ENCODE assay signal across 8 mouse cellular contexts in the genomic region with DNA sequence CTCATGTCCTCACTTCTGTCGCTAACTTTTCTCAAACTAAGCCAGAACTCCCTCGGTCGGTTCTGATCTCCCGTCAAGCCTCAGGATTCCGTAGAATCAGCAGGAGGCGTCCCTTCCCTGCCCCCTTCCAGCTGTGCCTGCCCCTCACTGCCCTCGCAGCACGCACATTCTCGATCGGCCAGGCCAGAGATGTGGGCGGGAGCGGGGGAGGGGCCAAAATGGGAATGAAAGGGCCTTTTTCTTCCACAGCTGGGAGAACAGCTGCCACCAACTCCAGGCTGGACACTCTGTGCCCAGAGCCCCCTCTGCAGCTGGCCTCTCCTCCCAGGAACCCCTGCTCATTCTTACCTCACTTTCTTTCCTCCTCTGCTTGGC. TPM values are rescaled to one million over a fixed set of nuclear protein-coding genes. Genes with fewer than 3 reads are reported as not detected.
DNase-seq lines count a peak whose midpoint lies in the region; ATAC-seq and TF ChIP-seq lines count a peak whose summit lies in the region.

No protein-coding gene starts in this region.

- H3K9ac ChIP-seq in hindbrain, embryonic 15.5 days, result peak overlapping the region; percentile 31

- H3K27me3 ChIP-seq in Patski, result no peaks in the 10 kb centered on the region
- H3K27me3 ChIP-seq in hindbrain, embryonic 15.5 days, result peaks cover 19% of the 10 kb centered on the region

- CTCF ChIA-PET in Patski (lab: Charles Lee), result interaction anchor here (1.3 to 1.4 kb wide), 2 partner anchors 14 to 21 kb away, joined by 3 read pairs; no protein-coding TSS in a partner anchor

- H3K9me3 ChIP-seq in hindbrain, embryonic 15.5 days, result no peaks in the 10 kb centered on the region

- no peak for TF ChIP-seq CTCF in Patski (IDR thresholded peaks at IDR 0.05)

- H3K4me1 ChIP-seq in hindbrain, embryonic 15.5 days (replicated peaks), result peaks cover 42% of the 10 kb centered on the region

- peak overlapping the region; percentile 89 for H3K27ac ChIP-seq in hindbrain, embryonic 15.5 days (replicated peaks)

- H3K4me2 ChIP-seq in hindbrain, embryonic 15.5 days, result peak overlapping the region; percentile 52

- in situ Hi-C loops in Patski (cut with MboI; ENCODE audit: low pct_unique_long_range_greater_than_20kb), result no loop called here

- POLR2A ChIA-PET in Patski (lab: Charles Lee), result interaction anchor here (0.5 to 2.0 kb wide), 7 partner anchors 11 to 23 kb away, joined by 4 to 11 read pairs (median 6); a partner anchor contains a TSS

- 1% methylated on average over 12 of the region's 12 CpGs for WGBS in hindbrain, embryonic 15.5 days

- no peaks in the 10 kb centered on the region for H3K36me3 ChIP-seq in hindbrain, embryonic 15.5 days

- peak; percentile 66 for ATAC-seq in Patski
- peak; percentile 36 for ATAC-seq in common myeloid progenitor, adult 5-6 weeks (replicated peaks; ENCODE audit: low read depth, poor library complexity, severe bottlenecking)
- ATAC-seq in hindbrain, embryonic 15.5 days (ENCODE audit: low FRiP score, low read depth), result peak; percentile 6; the same call in 1 of the 2 replicates
- ATAC-seq in megakaryocyte-erythroid progenitor cell, adult 5-6 weeks (replicated peaks; ENCODE audit: low FRiP score, low TSS enrichment, poor library complexity, severe bottlenecking), result no peak

- H3K4me3 ChIP-seq in hindbrain, embryonic 15.5 days, result peak overlapping the region; percentile 34

- DNase-seq in Patski (ENCODE audit: low read depth, low spot score), result no peak
- DNase-seq in gastrocnemius, adult 8-10 months (ENCODE audit: low spot score in 2 of 2), result peak; percentile 87 to 89
- peak; percentile 58 to 60 for DNase-seq in left cerebral cortex, adult 18-20 months (ENCODE audit: low spot score in 2 of 2)
- peak; percentile 88 for DNase-seq in lung, postnatal 25 days (ENCODE audit: low spot score)
- peak; percentile 81 to 82 for DNase-seq in right cerebral cortex, postnatal 10 days (ENCODE audit: low spot score in 2 of 2)

RNA-seq across cellular contexts. Expression of a gene that starts 2.3 kb away (rescaled TPM):
- polyA plus RNA-seq in Patski (2021), result 16.3 TPM
- 0.96 and 3.9 TPM in 2 replicates for total RNA-seq in common myeloid progenitor, adult 5-6 weeks (2017)
- total RNA-seq in gastrocnemius, adult 8-10 months (2022), result 10 to 100 TPM in 3 of 4 experiments, 1 to 10 TPM in 1; 9.0 to 12.2 (median 10.9) TPM
- 14.9 and 17.8 TPM in 2 replicates for polyA plus RNA-seq in hindbrain, embryonic 15.5 days (2015; fragmentation: Nextera tagmentation; extraction: Ambion mirVana)
- total RNA-seq in left cerebral cortex, adult 18-20 months (2021), result 10 to 100 TPM; 88.3 to 88.8 TPM
- total RNA-seq in megakaryocyte-erythroid progenitor cell, adult 5-6 weeks (2014; fragmentation: Nextera tagmentation), result 0.49 TPM in 1 of 2 replicates, not detected in the other
- 0.42 TPM in 1 of 2 replicates, not detected in the other for total RNA-seq in megakaryocyte-erythroid progenitor cell, adult 5-6 weeks (2017)

RNA-seq across cellular contexts. Expression of a gene that starts 12.3 kb away (rescaled TPM):
- polyA plus RNA-seq in Patski (2021), result 46.4 TPM
- 40.2 and 58.8 TPM in 2 replicates for total RNA-seq in common myeloid progenitor, adult 5-6 weeks (2017)
- total RNA-seq in gastrocnemius, adult 8-10 months (2022), result 10 to 100 TPM; 14.3 to 18.2 (median 16.2) TPM
- 13.8 and 16.3 TPM in 2 replicates for polyA plus RNA-seq in hindbrain, embryonic 15.5 days (2015; fragmentation: Nextera tagmentation; extraction: Ambion mirVana)
- 10 to 100 TPM; 23.1 to 26.3 TPM for total RNA-seq in left cerebral cortex, adult 18-20 months (2021)
- 11.2 and 20.1 TPM in 2 replicates for total RNA-seq in megakaryocyte-erythroid progenitor cell, adult 5-6 weeks (2014; fragmentation: Nextera tagmentation)
- total RNA-seq in megakaryocyte-erythroid progenitor cell, adult 5-6 weeks (2017), result 28.8 and 32.8 TPM in 2 replicates

RNA-seq across cellular contexts. Expression of a gene that starts 16.2 kb away (rescaled TPM):
- polyA plus RNA-seq in Patski (2021), result 95.1 TPM
- total RNA-seq in common myeloid progenitor, adult 5-6 weeks (2017), result 70.1 and 85.3 TPM in 2 replicates
- 10 to 100 TPM; 39.1 to 50.7 (median 45.1) TPM for total RNA-seq in gastrocnemius, adult 8-10 months (2022)
- 155 and 161 TPM in 2 replicates for polyA plus RNA-seq in hindbrain, embryonic 15.5 days (2015; fragmentation: Nextera tagmentation; extraction: Ambion mirVana)
- total RNA-seq in left cerebral cortex, adult 18-20 months (2021), result 10 to 100 TPM; 37.2 to 40.2 TPM
- total RNA-seq in megakaryocyte-erythroid progenitor cell, adult 5-6 weeks (2014; fragmentation: Nextera tagmentation), result 29.1 and 56.6 TPM in 2 replicates
- 61.5 and 75.1 TPM in 2 replicates for total RNA-seq in megakaryocyte-erythroid progenitor cell, adult 5-6 weeks (2017)

RNA-seq across cellular contexts. Expression of a gene that starts 18.6 kb away (rescaled TPM):
- polyA plus RNA-seq in Patski (2021), result 18.9 TPM
- total RNA-seq in common myeloid progenitor, adult 5-6 weeks (2017), result not detected in 2 replicates
- 1 to 10 TPM in 3 of 4 experiments, under 1 TPM in 1; 0.87 to 2.3 (median 1.1) TPM for total RNA-seq in gastrocnemius, adult 8-10 months (2022)
- polyA plus RNA-seq in hindbrain, embryonic 15.5 days (2015; fragmentation: Nextera tagmentation; extraction: Ambion mirVana), result 17.8 and 19.3 TPM in 2 replicates
- total RNA-seq in left cerebral cortex, adult 18-20 months (2021), result 10 to 100 TPM; 33.0 to 33.3 TPM
- total RNA-seq in megakaryocyte-erythroid progenitor cell, adult 5-6 weeks (2014; fragmentation: Nextera tagmentation), result 4.5 TPM in 1 of 2 replicates, not detected in the other
- total RNA-seq in megakaryocyte-erythroid progenitor cell, adult 5-6 weeks (2017), result not detected in 2 replicates

RNA-seq across cellular contexts. Expression of a gene that starts 18.6 kb away (rescaled TPM):
- 5.9 TPM for polyA plus RNA-seq in Patski (2021)
- not detected in 2 replicates for total RNA-seq in common myeloid progenitor, adult 5-6 weeks (2017)
- total RNA-seq in gastrocnemius, adult 8-10 months (2022), result under 1 TPM in 2 of 4 experiments, not detected in 2; 0.13 to 0.15 TPM
- 9.7 and 9.8 TPM in 2 replicates for polyA plus RNA-seq in hindbrain, embryonic 15.5 days (2015; fragmentation: Nextera tagmentation; extraction: Ambion mirVana)
- total RNA-seq in left cerebral cortex, adult 18-20 months (2021), result 10 to 100 TPM; 33.9 to 35.7 TPM
- total RNA-seq in megakaryocyte-erythroid progenitor cell, adult 5-6 weeks (2014; fragmentation: Nextera tagmentation), result 0.52 TPM in 1 of 2 replicates, not detected in the other
- not detected in 2 replicates for total RNA-seq in megakaryocyte-erythroid progenitor cell, adult 5-6 weeks (2017)

Comparison
In these comparisons a context has a peak if more than half of its experiments do, and no peak if none do; other contexts are left out.
1. RNA of a gene that starts 2.3 kb away (total RNA-seq): 88.3 to 88.8 TPM in left cerebral cortex, adult 18-20 months; 9.0 to 12.2 TPM in gastrocnemius, adult 8-10 months, 0.96 to 3.9 TPM in common myeloid progenitor, adult 5-6 weeks and 0.42 to 0.49 TPM in megakaryocyte-erythroid progenitor cell, adult 5-6 weeks; every median in the first group is over 4 times any median in the second.